Mouse (Mus musculus) layer of hippocampus, adult 9-11 months (tissue): ENCODE results near the gene Zic4.

Experiments
- DNase-seq: peaks from one replicate; pipeline ENCODE4 v3.0.0; 2022

Gene Zic4

DNA sequence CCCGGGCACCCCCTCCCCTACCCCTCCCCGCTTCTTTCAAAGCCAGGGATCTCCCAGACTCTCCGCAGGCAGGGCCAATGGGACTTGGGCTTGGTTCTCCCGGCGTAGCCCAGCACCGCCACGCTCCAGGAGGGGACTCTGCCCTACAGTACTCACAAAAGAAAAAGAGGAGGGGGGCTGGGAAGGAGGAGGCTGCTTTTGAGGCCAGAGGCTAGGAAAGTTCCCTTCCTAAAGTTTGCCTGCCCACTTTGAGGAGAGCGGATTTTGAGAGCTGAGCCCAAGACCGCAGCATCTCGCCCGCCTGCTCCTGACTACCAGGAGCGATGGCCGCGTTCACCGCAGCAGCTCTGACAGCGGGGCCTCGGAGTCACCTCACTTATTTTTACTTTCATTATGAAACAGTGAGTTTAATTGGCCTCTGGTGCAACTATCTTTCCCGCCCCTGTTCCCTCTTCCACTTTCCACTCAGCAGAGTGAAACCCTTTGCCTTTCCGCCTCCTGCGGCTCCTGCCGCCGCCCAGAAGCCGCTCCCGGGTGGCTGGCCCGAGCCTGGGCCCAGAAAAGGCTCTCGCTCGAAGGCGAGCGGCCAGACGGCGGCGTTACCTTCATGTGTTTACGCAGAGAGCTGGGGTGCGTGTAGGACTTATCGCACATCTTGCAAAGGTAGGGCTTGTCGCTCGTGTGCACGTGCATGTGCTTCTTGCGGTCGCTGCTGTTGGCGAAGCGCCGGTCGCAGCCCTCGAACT, at the start of gene Zic4:
Gene Zic4, plus strand, starts transcription at position 558 of the 746 bp plus-strand sequence.
- DNase-seq, result no peak

DNA sequence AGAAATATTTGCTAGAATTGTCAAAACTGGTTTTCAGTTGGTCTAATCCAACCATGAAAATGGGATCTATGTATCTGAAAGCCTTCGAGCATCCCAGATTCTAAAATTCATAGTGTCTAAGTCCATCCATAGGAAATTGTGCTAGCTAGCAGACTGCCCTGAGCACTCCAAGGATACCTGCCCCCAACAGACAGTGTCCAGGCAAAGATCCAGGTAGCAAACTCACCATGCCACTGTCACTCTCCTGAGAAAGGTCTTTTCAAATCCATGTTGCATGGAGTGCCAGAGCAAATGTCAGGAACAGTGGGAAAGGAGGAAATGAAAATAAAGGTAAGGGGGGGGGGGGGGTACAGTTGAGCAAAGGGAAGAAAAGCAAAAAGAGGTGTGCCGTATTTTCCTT, 14.6 kb upstream of the Zic4 start:
- DNase-seq, result no peak

DNA sequence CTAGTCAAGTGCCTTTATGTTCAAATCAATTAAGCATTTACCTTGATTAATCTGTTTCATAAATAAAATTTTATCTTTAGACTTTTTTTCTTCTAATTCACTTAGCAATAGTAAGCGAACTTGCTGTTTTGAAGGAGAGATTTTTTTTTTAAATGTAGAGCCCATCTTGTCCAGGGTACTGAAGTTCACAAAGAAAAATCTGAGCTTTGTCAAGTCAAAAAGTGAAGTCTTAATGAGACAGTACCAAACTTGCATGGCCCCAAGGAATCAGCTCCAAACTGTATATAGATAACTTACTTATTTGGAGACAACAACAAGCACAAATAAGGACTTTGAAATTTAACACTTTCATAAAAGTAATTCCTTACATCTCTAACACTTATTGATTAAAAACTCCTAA, 13.5 kb upstream of the Zic4 start:
- no peak for DNase-seq

DNA sequence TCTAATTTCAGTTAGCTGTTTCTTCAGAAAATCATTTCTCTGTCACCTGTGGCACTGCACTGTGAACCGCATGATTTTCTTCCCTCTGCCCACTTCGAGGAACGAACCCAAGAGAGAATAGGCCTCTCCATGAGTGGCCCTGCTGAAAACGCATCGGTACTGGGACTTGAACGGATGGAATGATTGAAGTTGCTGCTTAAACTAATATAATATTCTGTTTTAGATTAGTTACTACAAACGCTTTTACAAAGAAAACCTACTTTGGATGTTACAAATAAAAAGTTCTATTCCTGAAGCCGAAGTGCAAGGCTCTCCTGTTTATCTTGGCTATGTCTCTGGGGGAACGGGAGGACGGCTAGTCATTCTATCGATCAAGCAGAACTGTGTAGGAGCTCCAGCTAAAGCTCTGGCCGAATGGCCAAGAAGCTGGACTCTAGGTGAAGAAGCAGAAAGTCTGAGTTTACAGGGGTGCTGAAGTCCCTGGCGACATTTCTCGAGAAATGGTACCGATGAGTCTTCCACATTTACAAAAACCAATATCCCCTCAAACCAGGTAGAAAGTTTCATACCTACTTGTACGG, 11.9 kb upstream of the Zic4 start:
- DNase-seq, result no peak

DNA sequence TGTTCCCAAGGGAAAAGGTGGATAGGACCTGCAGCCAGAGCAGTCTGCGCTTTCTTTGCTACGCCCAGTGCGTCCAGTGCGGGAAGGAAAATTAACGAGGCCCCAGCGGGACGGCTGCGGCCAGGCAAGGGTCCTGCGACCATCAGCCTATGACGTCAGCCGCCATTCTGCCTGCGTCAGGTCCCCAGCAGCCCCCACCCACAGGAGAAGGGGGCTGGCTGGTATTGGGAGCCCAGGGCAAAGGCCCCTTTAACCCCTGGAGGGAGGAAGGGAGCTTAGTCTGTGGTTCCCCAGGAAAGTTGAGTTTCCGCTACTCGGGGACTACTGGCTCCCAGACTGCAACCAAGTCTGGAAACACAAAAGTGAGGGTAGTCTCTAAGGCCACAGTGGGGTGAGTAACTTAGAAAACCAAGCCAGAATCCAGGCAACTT, 11.3 kb upstream of the Zic4 start:
- no peak for DNase-seq

DNA sequence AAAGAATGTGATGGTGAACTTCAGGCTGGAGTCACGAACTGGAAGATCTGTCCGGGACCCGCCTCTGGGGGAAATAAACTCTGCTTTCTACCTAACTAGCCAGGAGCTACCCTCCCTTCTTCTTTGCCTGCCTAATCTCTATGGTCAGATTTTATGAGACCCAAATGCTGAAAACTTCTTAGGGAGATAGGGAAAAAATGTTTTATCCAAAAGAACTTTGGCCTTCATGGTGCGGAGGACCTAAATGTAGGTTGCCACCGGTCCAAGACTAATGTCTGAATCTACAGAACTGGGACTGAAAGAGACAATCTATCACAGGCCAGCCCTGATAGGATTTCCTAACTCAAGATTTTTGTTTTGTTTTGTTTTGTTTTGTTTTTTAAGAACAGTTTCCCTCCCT, 10.9 kb upstream of the Zic4 start:
- DNase-seq, result no peak

DNA sequence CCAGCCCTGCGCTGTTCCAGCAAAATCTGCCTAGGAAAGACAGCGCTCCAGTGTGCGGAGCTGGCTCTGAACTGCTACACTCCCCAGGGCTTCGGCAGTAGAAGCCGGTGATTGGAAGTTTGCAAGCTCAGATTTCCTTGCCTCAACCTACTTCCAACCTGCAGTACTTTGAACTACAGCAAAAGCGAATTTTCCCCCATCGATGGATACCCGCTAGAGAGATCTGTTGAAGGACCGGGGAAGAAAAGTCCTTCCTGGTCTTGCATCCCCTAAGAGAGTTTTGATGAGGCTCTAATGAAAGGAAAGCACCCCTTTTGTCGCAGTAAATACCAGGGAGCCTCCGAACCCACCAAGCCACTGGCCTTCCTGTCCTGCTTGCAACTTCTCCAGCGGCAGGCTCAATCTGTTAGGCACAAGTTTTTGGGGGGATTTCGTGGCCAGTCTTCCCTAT, 10.2 kb upstream of the Zic4 start:
- no peak for DNase-seq

DNA sequence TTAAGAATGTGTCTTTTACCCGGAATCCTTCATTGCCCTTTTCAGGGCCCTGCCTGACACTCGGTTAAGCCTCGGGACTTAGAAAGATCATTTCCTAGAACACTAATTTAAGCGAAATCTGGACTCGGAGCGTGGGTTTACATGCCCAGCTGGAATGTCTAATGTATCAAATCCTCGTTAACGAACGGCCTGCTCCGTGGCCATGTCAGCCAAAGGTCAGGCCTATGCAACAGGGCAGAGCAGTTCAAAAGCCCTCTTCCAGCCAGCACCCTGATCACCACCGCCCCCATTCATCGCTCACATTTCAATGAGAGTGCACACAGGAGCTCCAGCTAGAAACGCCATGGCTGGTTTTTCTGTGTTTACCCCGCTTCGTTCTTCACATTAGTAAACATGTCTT, 9.4 kb upstream of the Zic4 start:
- no peak for DNase-seq

DNA sequence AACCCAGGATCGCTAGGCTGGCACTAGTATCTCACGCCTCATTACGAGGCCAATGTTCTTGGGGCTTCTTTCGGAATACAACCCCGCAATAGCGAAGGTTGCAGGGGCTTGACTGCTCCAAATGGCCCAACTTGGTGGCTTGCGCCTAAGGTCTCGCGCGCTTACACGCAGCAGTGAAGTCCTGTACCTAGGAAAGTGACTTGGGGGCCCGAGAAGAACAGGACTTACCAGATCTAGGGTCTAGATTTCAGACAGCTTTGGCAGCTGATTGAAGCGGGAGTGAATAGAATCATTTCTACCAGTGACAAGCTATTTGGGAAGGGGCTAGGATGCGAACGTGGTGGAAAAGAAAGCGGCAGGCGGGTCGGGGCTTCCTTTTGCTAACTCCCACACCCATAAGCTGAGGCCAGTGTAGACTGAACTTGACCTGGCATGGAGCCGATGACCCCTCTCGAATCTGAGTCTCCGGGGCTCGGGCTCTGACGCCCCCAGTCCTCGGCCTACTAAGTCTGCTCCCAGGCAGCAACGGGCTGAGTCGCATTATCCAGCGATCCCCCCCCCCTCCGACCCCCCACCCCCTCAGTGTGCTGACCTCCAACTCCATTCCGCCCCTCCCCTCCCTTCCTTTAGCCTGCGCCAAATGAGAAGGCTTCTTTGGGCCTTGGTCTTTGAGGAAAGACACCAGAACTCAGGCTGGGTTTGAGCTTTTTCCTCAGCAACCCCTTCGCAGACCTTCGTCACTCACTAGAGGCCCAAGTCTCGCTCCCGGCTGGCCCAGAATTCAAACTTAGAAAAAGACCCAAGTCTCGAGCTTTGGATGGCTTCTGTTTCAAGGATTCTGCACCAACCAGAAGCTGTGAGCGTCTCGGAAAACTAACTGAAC, 8.4 kb upstream of the Zic4 start:
- no peak for DNase-seq

DNA sequence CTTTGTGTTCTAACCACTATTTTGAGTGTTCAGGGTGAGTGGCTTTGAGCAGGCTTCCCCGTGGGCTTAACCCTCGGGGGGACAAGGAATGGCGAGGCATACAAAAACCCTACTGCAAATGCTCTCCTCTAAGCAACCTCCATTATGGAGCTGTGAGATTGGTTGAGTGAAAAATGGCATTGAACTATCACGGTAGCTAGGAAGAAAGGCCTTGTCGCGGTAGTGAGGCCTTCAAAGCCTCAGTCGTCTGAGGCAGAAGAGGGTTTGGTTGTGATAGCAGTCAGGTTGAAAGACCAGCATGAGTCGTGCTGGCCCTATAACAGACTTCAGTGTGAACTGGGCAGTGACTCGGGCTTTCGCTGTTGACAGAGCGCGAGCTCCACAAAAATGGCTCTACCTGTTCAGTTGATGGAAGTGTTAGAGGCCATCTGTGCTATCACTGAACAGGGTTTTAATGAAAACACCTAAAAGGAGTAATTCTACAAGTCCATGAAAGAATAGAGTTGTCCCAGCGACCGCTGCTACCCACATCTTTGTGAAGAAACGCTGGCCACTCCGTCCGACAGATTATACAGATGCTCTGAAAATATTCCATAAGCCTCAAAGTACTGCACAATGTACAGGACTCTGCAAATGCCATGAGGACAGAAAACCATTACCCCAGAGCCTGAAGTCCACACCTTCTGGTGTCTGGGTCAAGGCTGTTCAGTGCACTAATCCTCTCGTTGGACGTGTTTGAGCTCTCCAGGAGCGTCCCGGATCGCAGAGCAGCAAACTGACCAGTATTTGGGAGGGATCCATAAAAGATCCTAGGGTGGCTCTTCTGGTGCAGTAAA, 7.6 kb upstream of the Zic4 start:
- DNase-seq, result no peak

DNA sequence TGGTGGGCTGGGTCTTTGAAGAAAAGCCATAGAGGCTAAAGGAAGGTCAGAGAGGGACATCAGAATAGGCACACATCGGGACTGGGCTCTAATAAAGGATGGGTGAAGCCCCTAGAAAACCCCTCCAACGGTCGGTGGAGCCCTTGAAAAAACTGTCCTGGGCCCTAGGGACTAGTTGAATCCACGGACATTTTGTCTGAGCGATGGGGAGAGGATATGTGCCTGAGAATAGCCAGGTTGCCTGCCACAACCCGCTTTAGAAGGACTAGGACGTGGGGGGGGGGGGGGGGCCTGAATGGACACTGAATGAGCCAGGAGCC, 7.0 kb upstream of the Zic4 start:
- no peak for DNase-seq

DNA sequence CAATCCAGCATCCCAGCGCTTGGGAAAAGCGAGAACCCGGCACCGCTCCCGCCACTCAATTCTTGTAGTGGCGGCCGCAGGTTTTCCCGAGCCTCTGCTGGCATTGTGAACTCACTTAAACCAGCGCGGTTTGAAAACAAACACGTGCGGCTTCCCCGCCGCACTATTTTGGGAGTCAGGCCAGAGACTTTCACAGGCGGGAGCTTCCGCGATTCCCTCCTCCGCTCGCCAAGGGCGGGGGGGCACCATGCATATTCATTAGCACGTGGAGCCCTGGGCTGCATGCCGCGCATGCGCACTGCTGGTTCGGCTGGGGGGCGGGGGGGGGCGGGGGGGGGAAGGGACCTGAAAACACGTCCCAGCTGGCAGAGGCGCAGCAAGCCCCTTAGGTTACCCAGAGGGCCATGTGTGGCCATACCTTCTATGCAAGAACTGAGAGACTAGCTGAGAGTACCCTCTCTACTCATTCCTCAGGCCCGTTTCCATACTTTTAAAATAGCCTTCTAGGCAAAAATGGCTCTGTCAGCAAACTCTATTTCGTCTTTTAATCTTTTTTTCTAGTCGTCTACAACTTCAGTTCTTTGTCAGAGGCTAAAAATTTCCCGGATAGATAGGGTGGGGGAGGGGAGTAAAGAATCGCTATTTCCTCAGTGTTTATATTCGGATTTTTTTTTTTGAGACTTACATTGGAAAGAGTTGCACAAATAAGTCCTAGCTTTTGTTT, 6.4 kb upstream of the Zic4 start:
- no peak for DNase-seq

DNA sequence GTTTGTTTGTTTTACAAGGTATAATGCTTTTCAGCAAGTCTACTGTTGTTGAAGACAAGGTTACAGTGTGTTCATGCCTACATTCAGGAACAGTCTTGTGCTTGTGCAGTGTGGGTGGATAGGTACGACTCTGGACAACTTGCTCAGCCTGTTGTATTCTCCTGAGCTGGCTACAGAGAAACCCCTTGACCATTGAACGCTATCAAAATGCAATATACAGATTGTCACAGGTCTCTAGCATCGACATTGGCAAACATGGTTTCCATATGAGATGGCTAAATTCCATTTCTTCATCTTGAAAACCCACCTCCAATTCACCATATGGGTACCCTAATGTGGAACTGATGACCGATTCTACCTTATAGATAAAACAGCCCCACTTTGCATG, 5.9 kb upstream of the Zic4 start:
- no peak for DNase-seq

DNA sequence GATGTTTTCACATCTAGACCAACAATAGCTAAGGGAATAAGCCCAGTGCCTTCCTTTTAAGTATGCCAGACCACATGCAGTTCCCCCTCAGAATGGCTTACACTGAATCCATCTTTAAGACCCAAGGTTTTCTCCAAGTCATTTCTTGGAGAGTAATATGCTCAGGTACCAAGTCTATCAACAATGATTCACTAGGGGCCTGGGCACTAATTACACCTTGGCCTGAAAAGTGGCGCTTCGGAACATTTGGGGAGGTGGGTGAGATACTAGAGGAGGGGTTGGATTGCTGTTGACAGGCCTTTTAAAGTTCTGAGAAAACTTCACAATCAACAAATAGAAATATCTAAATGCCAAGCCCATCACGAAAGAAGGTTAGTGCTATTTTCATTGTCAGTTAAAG, 4.9 kb upstream of the Zic4 start:
- no peak for DNase-seq

DNA sequence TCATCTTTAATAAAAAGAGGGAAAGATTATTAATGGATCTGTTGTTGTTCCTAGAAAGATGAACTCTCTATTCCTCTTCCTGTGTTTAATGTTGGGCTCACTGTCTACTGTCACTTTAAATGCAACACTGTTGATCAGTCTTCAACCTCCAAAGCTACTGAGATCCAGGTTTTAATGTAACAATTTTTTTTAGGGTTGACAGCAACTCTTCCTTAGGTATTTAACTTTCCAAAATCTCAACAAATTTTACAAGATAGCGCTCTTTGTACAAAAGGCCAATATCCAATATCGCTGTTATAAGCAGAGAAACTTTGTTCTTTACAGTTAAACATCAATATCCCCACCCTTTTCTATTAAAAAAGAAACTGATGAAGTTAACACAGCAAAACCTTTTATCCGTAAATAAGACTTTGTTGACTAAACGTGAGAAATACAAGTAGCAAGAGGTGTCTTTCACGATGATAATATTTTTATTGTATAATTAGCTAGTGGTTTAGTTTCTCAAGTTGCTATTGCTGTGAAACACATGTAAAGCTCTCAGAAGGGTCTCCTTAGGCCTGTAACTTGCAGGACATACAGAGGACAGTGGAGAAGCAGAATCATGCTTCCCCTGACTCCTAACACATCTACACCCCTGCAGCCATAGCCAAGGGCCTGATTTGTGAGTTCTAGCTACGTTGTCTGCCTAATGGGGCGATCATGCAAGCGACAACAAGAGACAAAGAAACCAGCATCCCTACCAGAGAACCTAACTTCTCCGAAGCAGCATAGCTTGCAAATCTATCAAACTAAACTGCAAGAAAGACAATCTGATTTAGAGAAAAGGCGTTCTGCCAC, 3.1 kb upstream of the Zic4 start:
- DNase-seq, result no peak

DNA sequence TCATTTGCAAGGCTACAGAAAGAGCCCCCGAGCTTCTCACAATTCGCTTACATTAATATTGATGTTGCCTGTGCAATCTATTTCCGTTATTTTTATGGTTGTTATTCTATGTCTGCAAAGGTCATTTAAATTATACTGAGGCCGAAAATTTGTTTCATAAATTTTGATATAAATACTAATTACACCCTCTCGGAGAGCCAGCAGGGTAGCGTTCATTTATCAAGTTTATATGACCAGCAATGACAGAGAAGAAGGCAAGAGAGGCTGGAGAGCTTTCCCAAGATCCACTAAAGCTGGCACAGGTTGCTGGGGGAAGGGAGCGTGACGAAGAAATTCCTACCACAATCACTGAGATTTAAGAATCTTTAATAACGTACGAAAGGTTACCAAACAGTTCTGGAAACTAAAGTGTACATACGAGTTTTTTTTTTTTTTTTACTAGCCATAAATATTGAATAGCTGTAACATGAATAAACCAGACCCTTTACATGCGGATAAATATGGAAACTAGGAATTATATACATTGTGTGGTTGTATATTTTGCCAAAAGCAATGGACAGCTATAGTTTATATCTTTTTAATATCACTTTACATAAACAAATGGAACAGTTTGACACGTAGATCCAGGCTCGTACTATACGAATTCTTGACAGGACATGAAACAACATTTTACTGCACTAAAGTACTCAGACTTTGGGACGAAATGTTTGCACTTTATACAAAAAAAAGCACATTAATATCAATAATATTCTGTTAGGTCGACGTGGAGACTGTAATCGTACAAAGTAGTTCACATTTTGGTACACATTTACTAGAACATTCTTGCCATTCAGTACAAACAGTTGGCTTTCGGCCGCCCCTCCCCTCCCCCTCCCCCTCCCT, 1.8 kb upstream of the Zic4 start:
- no peak for DNase-seq

DNA sequence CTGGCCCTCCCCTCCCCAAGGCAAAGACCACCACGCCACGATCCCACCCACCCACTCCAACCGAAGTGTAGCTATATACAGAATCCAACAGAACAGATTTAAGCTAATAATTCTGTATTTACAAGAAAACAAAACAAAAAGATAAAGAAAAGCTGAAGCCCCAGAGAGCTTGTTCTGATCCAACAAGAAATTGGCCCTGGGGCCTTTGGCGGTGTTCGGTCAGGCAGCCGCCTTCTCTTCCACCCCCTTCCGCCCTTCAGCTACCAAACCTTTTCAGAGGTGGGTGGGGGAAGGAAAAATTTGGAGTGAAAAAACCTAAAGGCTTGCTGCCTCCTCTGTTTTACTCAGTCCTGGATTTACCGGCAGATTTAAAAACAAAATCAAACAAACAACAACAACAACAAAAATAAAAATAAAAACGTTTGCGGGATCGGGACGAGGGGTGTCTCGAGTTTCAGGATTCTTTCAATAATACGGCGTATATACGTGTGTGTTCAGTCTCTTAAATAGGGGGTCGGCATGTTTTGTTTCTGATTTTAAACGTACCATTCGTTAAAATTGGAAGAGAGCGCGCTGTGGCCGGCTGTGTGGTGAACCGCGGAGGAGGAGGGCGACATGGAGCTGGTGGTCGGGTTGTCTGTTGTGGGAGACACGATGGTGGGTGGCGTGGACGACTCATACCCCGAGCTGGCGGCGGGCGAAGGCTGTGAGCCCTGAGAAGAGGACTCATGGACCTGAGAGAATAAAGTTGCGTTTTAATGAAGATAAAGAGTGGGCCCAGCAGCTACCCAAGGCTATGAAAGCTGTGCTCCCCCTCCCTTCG, 969 bp upstream of the Zic4 start:
- DNase-seq, result no peak

DNA sequence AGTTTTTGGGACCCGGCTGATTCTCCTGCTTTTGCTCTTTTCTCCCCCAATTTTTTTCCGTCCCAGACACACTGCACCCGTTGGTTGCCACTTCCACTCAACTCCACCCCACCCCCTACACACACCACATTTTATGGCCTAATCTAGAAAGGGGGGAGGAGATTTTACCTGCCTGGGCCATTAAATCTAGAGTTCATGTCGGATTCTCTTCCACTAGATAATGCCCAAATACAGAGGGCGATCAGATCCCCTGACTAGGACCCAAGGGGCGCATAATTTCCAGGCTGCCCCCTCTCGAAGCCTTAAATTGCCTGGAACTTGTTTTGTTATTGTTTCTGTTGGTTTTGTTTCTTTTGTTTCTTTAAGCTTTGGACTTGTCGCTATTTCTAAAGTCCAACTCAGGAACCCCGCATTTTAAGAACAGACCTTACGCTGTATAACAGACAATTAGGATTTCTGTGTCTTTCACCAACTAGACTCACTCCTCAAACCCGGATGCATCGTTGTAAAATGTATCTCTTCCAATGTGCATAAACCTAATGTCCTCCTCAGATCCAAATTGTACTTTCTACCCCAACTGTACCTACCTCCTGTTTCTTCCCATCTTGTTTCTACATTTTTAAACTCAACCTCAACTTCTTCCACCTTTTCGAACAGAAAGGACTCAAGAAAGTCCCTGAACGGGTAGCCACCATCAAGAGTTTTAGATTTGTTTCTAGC, 958 bp downstream of the Zic4 start:
- no peak for DNase-seq

DNA sequence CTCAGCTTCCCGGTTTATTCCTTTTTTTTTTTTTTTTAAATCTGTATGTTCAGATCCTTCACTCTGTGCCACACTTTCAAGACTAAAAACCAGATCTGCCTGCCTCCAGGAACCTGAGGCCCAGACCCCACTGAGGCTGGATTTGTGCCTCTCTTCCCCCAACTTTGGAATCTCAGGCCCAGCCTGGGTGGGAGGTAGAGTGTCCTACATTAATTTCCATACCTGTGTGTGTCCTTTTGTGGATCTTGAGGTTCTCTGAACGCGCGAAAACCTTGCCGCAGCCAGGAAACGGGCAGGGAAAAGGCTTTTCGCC, 1.6 kb downstream of the Zic4 start:
- no peak for DNase-seq
